Mouse (Mus musculus): ENCODE measurements around the gene Fgfr2. TPM values are rescaled to one million over a fixed set of nuclear protein-coding genes. Genes with fewer than 3 reads are reported as not detected.

Fgfr2 gene
- polyA plus RNA-seq, 1 experiment from 2014 or later = 93.6 TPM

DNA sequence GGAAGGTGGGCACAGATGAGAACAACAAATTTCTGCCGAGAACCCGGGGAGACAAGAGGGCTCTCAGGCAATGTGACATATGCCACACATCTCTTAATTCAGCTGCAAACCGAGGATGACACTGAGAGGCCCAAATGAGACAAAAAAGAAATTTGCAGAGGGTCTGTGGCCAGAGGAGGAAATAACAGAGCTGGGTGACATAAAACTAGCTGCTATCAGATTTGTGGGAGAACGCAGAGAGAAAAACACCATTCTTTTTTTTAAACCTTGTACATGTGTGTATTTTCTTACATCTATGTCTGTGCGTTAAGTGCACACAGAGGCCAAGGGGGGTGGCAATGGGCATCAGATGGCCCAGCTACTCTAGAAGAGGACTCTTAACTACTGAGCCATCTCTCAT lies 328.0 kb downstream of the Fgfr2 start:
- 96% methylated on average over 5 of the region's 5 CpGs for WGBS
- peaks cover 3% of the 10 kb centered on the region for H3K4me1 ChIP-seq (replicated peaks; ENCODE audit: control insufficient read depth, insufficient read depth, low read length)
- no peak for ATAC-seq (replicated peaks; ENCODE audit: low FRiP score)

DNA sequence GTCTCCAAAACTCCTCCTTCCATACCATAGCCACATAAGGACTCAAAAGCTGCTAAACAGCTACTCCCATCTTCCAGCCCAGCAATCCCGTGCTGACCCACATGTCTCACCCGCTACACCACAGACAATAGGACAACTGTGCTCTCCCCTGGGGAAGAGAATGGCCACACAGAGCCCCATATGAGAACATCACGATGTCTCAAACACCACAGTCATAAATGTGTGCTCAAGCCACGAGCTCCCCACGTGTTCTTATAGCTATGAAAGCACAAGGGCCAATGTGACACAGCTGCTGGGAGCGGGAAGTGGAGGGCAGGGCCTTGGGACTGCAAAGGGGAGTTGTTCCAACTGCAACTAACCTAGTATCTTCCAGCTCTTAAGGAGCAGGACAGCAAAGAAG lies 329.7 kb downstream of the Fgfr2 start:
- no peak overlapping the region for H3K4me3 ChIP-seq (ENCODE audit: low read depth, low read length)
- no peaks in the 10 kb centered on the region for H3K9me3 ChIP-seq (ENCODE audit: control insufficient read depth, low read length)
- no peak for ATAC-seq (replicated peaks; ENCODE audit: low FRiP score)
- no peak overlapping the region for H3K9ac ChIP-seq (ENCODE audit: low read length)
- WGBS = 72% methylated on average over 6 of the region's 6 CpGs
- peaks cover 3% of the 10 kb centered on the region for H3K4me1 ChIP-seq (replicated peaks; ENCODE audit: control insufficient read depth, insufficient read depth, low read length)
- no peak for DNase-seq (ENCODE audit: low spot score)
- H3K27ac ChIP-seq (ENCODE audit: low read depth, low read length) = no peak overlapping the region
- H3K4me2 ChIP-seq (ENCODE audit: low read depth, low read length, severe bottlenecking) = no peak overlapping the region
- H3K27me3 ChIP-seq (ENCODE audit: control insufficient read depth, insufficient read depth, low read length) = no peaks in the 10 kb centered on the region
- no peaks in the 10 kb centered on the region for H3K36me3 ChIP-seq (ENCODE audit: control insufficient read depth, insufficient read depth, low read length)

More for the DNA sequence above, 328.0 kb downstream of the Fgfr2 start:
- H3K4me2 ChIP-seq (ENCODE audit: low read depth, low read length, severe bottlenecking) = no peak overlapping the region
- no peak for DNase-seq (ENCODE audit: low spot score)
- H3K4me3 ChIP-seq (ENCODE audit: low read depth, low read length) = no peak overlapping the region
- H3K36me3 ChIP-seq (ENCODE audit: control insufficient read depth, insufficient read depth, low read length) = no peaks in the 10 kb centered on the region
- H3K9ac ChIP-seq (ENCODE audit: low read length) = no peak overlapping the region
- no peaks in the 10 kb centered on the region for H3K9me3 ChIP-seq (ENCODE audit: control insufficient read depth, low read length)
- H3K27ac ChIP-seq (ENCODE audit: low read depth, low read length) = no peak overlapping the region
- no peaks in the 10 kb centered on the region for H3K27me3 ChIP-seq (ENCODE audit: control insufficient read depth, insufficient read depth, low read length)

DNA sequence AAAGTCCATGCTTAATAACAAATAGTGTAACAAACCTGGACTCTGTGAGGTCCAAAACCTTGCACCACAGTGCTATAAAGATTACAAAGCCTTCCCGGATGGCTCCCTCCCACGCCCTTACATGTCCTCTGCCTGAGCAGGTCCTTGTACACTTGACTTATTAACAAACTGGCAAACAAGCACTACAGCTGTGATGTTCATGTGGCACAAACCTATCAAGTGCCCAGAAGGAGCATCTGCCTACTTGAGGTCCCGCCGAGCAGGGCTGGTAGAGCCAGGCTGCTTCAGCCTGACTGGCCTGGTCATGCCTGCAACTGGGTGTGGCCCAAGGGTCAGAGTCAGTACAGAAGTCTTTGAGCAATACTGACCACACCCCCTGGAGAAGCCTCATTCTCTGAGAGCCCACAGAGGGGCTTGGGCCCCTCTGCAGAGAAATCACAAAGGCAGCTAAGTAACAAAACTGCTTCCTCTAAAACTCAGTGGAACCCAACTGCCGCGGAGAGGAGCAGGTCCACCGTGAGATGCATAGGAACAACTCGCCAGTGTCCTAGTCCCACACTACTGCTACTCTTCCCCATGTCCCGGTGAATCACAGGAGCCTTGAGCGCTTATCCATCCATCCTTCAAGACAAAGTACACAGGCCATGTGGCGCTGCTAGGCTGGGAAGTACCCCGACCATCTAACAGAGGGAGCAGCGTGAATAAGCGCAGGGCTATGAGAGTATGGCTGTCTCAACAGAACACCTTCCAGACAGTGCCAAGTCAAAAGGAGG lies 332.5 kb downstream of the Fgfr2 start:
- H3K36me3 ChIP-seq (ENCODE audit: control insufficient read depth, insufficient read depth, low read length) = no peaks in the 10 kb centered on the region
- no peak overlapping the region for H3K27ac ChIP-seq (ENCODE audit: low read depth, low read length)
- DNase-seq (ENCODE audit: low spot score) = no peak
- no peak for ATAC-seq (replicated peaks; ENCODE audit: low FRiP score)
- no peaks in the 10 kb centered on the region for H3K27me3 ChIP-seq (ENCODE audit: control insufficient read depth, insufficient read depth, low read length)
- WGBS = 88% methylated on average over 14 of the region's 14 CpGs
- no peak overlapping the region for H3K4me3 ChIP-seq (ENCODE audit: low read depth, low read length)
- H3K4me2 ChIP-seq (ENCODE audit: low read depth, low read length, severe bottlenecking) = no peak overlapping the region
- H3K9ac ChIP-seq (ENCODE audit: low read length) = no peak overlapping the region
- peaks cover 7% of the 10 kb centered on the region for H3K4me1 ChIP-seq (replicated peaks; ENCODE audit: control insufficient read depth, insufficient read depth, low read length)
- no peaks in the 10 kb centered on the region for H3K9me3 ChIP-seq (ENCODE audit: control insufficient read depth, low read length)

DNA sequence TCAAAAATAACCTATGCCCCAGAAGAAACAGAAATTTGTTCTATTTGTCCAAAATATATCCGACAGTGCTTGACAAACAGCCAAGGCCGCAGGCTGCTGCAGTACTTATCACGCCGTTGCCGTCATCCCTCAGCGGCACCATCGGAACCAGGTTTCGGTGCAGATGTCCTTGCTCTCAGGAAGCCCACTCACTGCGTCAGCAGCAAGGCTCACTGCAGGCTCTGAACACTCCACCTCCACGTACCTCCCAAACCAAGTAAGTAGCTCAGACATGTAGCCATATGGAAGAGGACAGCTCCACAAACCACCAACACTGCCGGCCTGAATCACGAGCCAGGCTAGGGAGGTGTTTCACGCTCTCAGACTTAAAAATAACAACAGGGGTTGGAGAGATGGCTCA lies 334.3 kb downstream of the Fgfr2 start:
- 96% methylated on average over 13 of the region's 13 CpGs for WGBS
- H3K4me1 ChIP-seq (replicated peaks; ENCODE audit: control insufficient read depth, insufficient read depth, low read length) = peaks cover 7% of the 10 kb centered on the region
- ATAC-seq (replicated peaks; ENCODE audit: low FRiP score) = no peak

DNA sequence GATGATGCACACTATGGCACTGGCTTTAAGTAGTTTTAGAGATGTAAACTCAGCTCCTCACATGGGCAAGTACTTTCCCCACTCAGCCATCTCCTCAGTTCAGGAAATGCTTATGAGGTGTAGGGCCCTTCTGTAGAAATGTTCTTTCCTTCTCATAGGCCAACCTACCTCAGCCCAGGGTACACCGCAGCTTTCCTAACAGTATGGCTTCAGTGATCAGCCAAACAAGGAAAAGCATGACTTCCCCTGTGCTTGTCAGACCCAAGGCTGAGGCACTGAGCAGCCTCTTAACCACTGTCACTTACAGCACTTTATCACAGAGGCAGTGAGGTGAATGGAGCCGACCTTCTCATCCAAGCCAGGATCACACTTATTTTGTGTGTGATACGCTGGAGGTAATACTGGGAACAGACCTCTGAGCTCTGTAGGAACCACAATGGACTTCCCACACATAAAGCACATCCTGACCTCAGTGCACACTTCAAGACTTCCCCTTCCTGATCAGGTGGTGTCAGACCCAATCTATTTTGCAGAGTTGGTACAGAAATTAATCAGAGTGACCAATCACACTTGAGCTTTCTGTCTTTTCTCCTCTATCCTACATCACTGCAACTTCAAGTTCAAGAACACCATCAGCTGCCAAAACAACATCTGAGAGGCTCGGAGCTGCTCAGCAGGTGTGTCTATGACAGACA lies 335.5 kb downstream of the Fgfr2 start:
- WGBS = 93% methylated on average over 4 of the region's 4 CpGs
- Histone ChIP-seq H3K4me1 (replicated peaks; ENCODE audit: control insufficient read depth, insufficient read depth, low read length) (peaks cover 3% of the 10 kb centered on the region; the same call in 1 of the 2 replicates), H3K4me2 (ENCODE audit: low read depth, low read length, severe bottlenecking) (no peak overlapping the region), H3K9ac (ENCODE audit: low read length) (no peak overlapping the region), H3K27me3 (ENCODE audit: control insufficient read depth, insufficient read depth, low read length) (no peaks in the 10 kb centered on the region), H3K36me3 (ENCODE audit: control insufficient read depth, insufficient read depth, low read length) (no peaks in the 10 kb centered on the region), H3K27ac (ENCODE audit: low read depth, low read length) (no peak overlapping the region), H3K9me3 (ENCODE audit: control insufficient read depth, low read length) (no peaks in the 10 kb centered on the region), H3K4me3 (ENCODE audit: low read depth, low read length) (no peak overlapping the region)
- ATAC-seq (replicated peaks; ENCODE audit: low FRiP score) = no peak
- DNase-seq (ENCODE audit: low spot score) = no peak

More for the DNA sequence above, 334.3 kb downstream of the Fgfr2 start:
- Histone ChIP-seq H3K36me3 (ENCODE audit: control insufficient read depth, insufficient read depth, low read length) (no peaks in the 10 kb centered on the region), H3K27me3 (ENCODE audit: control insufficient read depth, insufficient read depth, low read length) (no peaks in the 10 kb centered on the region), H3K9me3 (ENCODE audit: control insufficient read depth, low read length) (no peaks in the 10 kb centered on the region), H3K9ac (ENCODE audit: low read length) (no peak overlapping the region), H3K4me2 (ENCODE audit: low read depth, low read length, severe bottlenecking) (no peak overlapping the region), H3K27ac (ENCODE audit: low read depth, low read length) (no peak overlapping the region), H3K4me3 (ENCODE audit: low read depth, low read length) (no peak overlapping the region)
- DNase-seq (ENCODE audit: low spot score) = no peak

DNA sequence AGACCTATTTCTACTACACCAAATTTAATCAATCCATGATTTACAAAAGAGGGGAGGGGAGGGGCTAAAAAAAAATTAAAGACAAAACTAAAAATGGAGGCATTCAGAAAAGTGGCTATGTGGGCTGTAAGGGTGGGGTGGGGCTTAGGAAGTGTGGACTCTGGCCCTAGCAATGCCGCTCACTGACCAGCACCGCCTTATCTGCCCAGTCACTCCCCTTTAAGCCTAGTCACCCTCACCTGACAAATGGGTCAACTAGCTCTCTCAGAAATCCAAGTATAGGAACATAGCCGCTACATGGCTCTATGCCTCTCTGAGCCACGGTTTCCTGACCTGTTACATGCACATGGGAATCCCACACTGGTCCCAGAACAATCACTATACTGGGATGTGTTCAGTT lies 336.1 kb downstream of the Fgfr2 start:
- H3K27ac ChIP-seq (ENCODE audit: low read depth, low read length) = no peak overlapping the region
- ATAC-seq (replicated peaks; ENCODE audit: low FRiP score) (no peak), DNase-seq (ENCODE audit: low spot score) (no peak)
- no peaks in the 10 kb centered on the region for H3K36me3 ChIP-seq (ENCODE audit: control insufficient read depth, insufficient read depth, low read length)
- H3K9me3 ChIP-seq (ENCODE audit: control insufficient read depth, low read length) = no peaks in the 10 kb centered on the region
- H3K27me3 ChIP-seq (ENCODE audit: control insufficient read depth, insufficient read depth, low read length) = no peaks in the 10 kb centered on the region
- no peak overlapping the region for H3K9ac ChIP-seq (ENCODE audit: low read length)
- H3K4me1 ChIP-seq (replicated peaks; ENCODE audit: control insufficient read depth, insufficient read depth, low read length) = peaks cover 5% of the 10 kb centered on the region; the same call in 1 of the 2 replicates
- no peak overlapping the region for H3K4me2 ChIP-seq (ENCODE audit: low read depth, low read length, severe bottlenecking)
- 94% methylated on average over 4 of the region's 4 CpGs for WGBS
- no peak overlapping the region for H3K4me3 ChIP-seq (ENCODE audit: low read depth, low read length)

DNA sequence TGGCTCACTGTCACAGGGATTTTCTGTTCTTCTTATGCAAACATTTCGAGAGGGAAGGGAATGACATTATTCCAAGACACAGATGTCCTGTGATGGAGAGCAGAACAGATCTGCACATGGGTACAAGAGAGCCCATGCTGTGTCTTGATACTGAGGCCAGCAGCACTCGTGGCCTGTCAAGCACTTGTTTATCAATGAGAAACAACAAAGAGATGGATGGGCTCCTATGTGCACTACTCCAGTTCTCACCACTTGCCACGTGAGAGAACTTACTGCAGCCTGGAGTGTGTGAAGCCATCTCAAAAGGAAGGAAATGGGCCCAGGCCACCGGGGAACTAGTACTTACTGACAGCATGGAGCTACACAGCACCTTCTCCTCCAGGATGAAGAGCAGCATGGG lies 336.6 kb downstream of the Fgfr2 start:
- H3K4me2 ChIP-seq (ENCODE audit: low read depth, low read length, severe bottlenecking) = no peak overlapping the region
- H3K27me3 ChIP-seq (ENCODE audit: control insufficient read depth, insufficient read depth, low read length) = no peaks in the 10 kb centered on the region
- no peak for ATAC-seq (replicated peaks; ENCODE audit: low FRiP score)
- H3K9ac ChIP-seq (ENCODE audit: low read length) = no peak overlapping the region
- peaks cover 9% of the 10 kb centered on the region for H3K4me1 ChIP-seq (replicated peaks; ENCODE audit: control insufficient read depth, insufficient read depth, low read length)
- no peak overlapping the region for H3K27ac ChIP-seq (ENCODE audit: low read depth, low read length)
- no peaks in the 10 kb centered on the region for H3K9me3 ChIP-seq (ENCODE audit: control insufficient read depth, low read length)
- 58% methylated on average over 4 of the region's 4 CpGs for WGBS
- H3K36me3 ChIP-seq (ENCODE audit: control insufficient read depth, insufficient read depth, low read length) = no peaks in the 10 kb centered on the region
- H3K4me3 ChIP-seq (ENCODE audit: low read depth, low read length) = no peak overlapping the region
- DNase-seq (ENCODE audit: low spot score) = no peak

DNA sequence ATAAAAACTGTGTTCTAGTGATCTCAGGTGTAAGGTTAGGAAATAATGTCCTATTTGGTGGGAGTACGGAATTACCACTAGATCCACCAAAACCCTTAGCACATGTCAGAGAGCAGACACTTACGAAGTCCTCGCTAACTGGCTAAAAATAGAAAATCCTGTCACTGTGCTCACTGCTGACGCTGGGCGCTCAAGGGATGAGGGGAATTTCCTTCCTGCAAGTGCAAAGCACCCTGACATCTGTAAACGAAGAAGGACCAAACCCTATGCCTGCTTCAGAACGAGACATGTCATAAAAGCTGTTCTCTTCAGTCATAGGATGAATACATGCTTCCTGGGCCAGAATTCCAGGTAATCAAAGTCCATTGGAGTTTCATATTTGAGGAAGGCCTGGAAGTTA lies 337.1 kb downstream of the Fgfr2 start:
- DNase-seq (ENCODE audit: low spot score) = no peak
- no peak for ATAC-seq (replicated peaks; ENCODE audit: low FRiP score)
- Histone ChIP-seq H3K4me3 (ENCODE audit: low read depth, low read length) (no peak overlapping the region), H3K9ac (ENCODE audit: low read length) (no peak overlapping the region), H3K27me3 (ENCODE audit: control insufficient read depth, insufficient read depth, low read length) (no peaks in the 10 kb centered on the region), H3K9me3 (ENCODE audit: control insufficient read depth, low read length) (no peaks in the 10 kb centered on the region), H3K27ac (ENCODE audit: low read depth, low read length) (no peak overlapping the region), H3K4me2 (ENCODE audit: low read depth, low read length, severe bottlenecking) (no peak overlapping the region), H3K36me3 (ENCODE audit: control insufficient read depth, insufficient read depth, low read length) (no peaks in the 10 kb centered on the region), H3K4me1 (replicated peaks; ENCODE audit: control insufficient read depth, insufficient read depth, low read length) (peaks cover 14% of the 10 kb centered on the region)
- 83% methylated on average over 7 of the region's 7 CpGs for WGBS
